Mouse (Mus musculus): ENCODE data around the gene Mfsd14a.

DNA sequence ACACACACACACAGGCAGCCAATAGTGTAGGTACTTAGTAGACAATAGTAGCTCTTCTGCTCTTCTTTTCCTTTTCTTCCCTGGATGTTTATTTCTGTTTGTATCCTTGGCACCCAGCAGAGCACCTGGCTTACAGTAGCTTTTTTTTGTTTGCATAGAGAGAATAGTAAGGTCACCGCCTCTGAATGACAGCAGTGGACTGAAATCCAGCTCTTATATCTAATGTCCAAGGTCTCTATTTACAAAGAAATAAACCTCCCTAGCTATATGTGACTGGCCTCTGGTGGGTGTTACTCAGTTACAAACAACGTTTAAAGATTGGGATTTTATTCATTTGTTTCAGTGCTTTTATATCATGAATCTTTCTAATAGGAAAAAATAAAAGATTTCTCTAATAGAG, 62.8 kb downstream of the Mfsd14a start:
- TF ChIP-seq CTCF (IDR thresholded peaks at IDR 0.05; ENCODE audit: low read depth) (no peak), EP300 (IDR thresholded peaks at IDR 0.05; ENCODE audit: low read depth) (no peak)

Measured in heart, postnatal 0 days (tissue).